Mouse (Mus musculus) mouse embryonic stem cell (cell line): ENCODE measurements at regions not wholly inside any gene's neighbourhood (a gene's known extent, or its start where the extent isn't known, plus 50 kb on each side); places are given as distances from the start of the nearest gene placed in this dataset.
"Not testable (repeated sequence)": the region's sequence is repeated elsewhere in the genome, so short reads cannot be mapped to it uniquely, and the experiment has no call there.

ENCODE experiments used
- in situ Hi-C, 2 experiments: fragments of 300-500 bp; cut with MboI; formaldehyde crosslinking; loops; 1 replicate in 1 of 2; 3 replicates in 1 of 2; pipeline ENCODE4 v1.14.3; 2019 to 2020; ENCODE audit warnings: low sequenced_read_pairs in 2 of 2, low pct_unique_long_range_greater_than_20kb in 1 of 2, mixed read lengths in 1 of 2; ENCODE audit not compliant: unreplicated experiment in 1 of 2

DNA sequence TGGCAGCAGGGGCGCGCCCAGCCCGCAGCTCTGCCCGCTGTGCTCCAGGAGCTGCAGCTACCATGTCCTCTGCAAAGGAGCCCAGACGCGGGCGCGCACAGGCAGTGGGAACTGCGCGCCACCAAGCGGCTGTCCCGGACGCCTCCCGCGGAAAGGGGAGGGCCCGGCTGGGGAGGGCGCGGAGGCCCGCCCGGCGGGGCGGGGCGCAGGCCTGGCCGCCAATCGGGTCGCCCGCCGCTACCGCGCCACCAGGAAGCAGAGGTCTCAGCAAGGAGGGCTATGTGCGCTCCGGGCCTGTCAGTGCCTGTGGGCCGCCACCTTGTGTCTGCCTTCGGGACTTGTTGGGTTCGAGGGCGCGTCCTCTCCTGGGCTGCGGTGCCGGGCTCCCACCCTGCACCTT is 367.0 kb upstream of the Ywhaq start:
- in situ Hi-C loops, result not testable (repeated sequence)

DNA sequence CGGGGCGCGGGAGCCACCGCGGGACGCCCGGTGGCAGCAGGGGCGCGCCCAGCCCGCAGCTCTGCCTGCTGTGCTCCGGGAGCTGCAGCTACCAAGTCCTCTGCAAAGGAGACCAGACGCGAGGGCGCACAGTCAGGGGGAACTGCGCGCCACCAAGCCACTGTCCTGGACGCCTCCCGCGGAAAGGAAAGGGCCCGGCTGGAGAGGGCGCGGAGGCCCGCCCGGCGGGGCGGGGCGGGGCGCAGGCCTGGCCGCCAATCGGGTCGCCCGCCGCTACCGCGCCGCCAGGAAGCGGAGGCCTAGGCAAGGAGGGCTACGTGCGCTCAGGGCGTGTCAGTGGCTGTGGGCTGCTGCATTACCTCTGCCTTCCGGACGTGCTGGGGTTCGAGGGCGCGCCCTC is 361.3 kb upstream of the Ywhaq start:
- in situ Hi-C loops, result not testable (repeated sequence)

DNA sequence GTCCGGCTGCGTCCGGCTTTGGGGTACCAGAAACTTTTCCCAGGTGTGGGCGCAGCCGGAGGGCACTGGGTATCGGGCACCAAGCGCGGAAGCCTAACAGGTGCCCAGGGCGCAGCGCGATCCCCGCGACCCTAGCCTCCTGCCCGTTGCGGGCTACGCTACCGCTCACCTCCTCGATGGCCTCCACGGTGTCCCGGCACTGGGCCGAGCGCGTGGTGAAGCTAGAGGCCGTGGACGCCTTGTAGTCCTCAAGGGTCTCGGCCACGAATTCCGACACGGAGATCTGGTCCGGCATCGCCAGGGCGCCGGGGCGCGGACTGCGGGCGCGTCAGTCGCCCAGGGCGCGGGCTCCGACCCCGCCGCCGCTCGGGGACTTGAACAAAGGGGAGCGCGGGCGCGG is 360.9 kb upstream of the Ywhaq start:
- in situ Hi-C loops, result not testable (repeated sequence)

DNA sequence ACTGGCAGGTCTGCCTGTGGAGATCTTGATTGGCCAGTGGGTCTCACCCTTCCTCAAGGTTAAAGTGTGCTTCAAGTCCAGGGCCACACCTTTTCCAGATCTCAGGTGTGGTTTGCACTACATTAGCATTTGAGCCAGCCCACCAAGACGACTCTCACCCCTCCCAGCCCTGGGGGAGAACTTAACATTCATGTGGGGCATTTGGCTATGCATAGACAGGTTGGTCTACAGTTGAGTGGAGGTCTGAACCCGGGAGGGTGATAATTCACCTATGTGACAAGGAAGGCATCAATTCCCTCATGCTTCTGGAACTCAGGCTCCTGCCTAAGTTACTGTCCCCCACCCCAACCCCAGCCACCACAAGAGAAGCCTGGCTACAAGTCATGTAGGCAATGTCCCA is 350.3 kb upstream of the Ywhaq start:
- in situ Hi-C loops, result loop anchor here in 1 of 2 experiments (25.0 kb wide), 1 partner anchor 1905 kb away; no protein-coding TSS in a partner anchor
